Mouse (Mus musculus): ENCODE data around the gene Kctd2.

Gene Kctd2

DNA sequence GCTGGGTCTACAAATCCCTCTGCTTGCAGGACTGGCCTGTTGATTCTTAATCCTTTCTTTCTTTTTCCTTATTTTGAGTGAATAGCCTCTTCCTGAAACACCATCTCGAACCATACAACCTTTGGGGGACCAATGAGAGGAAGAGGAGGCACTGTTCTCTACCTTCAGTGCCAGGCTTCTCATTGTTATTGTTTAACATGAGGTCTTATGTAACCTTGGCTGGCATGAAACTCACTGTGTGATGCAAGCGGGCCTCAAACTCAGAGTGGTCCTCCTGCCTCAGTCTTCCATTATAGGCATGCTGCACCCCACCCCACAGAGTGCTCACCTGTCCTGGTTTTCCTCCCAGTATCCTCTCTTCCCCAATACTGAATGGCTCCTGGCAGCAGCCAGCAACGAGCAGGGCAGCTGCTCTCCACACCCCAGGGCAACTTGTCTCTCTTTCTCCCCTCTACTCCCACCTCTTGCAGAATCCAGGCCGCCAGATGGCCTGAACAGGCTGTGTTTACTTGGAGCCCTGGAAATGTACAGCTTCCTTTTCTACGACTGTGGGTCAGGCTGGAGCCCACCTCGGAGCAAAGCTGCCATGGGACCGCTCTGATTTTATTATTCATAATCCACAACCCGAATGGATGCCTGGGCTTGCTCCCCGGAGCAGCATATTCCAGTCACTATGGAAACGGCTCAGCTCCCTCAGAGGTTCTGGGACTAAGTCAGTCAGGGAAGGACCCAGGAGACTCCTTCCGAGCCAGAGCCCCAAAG is 19.1 kb upstream of the Kctd2 start:
- peak in 1 of 2 experiments; percentile 69 for DNase-seq (ENCODE audit: low spot score in 2 of 2)

- DNase-seq (ENCODE audit: low spot score in 2 of 2): peak; percentile 92
Measured at GRCm38 (mm10) chr11:115403338-115404124, 16.4 kb upstream of the Kctd2 start, which contains the start of gene Mrpl58. Mrpl58 (plus strand) TSS chr11:115403752.

DNA sequence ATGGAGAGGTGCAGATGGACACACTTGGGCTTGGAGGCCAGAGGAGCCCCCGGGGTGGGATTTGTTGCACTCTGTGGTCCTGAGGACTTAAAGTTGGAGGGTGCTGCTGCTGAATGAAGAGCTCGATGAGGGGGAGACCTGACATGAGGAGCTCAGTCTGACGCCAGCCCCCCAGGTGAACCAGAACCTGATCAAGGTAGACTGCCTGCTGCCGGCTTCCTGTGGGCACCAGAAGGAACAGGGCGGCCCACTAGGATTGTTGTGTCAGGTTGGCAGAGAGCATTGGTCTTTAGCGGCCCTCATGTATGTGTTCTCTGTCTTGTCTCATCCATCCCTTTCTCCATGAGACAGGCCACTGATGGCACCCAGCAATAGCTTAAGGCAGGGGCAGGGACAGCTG is 14.2 kb upstream of the Kctd2 start:
- DNase-seq (ENCODE audit: low spot score in 2 of 2): no peak

- no peak for DNase-seq (ENCODE audit: low spot score in 2 of 2)
Measured at GRCm38 (mm10) chr11:115406858-115407401, 13.0 kb upstream of the Kctd2 start.

GRCm38 (mm10) chr11:115408266-115408920 is 11.5 kb upstream of the Kctd2 start:
- DNase-seq (ENCODE audit: low spot score in 2 of 2): no peak

GRCm38 (mm10) chr11:115409556-115409955 is 10.4 kb upstream of the Kctd2 start:
- no peak for DNase-seq (ENCODE audit: low spot score in 2 of 2)

GRCm38 (mm10) chr11:115420336-115421190 is 635 bp downstream of the Kctd2 start:
- DNase-seq (ENCODE audit: low spot score in 2 of 2): peak; percentile 74 to 78

DNA sequence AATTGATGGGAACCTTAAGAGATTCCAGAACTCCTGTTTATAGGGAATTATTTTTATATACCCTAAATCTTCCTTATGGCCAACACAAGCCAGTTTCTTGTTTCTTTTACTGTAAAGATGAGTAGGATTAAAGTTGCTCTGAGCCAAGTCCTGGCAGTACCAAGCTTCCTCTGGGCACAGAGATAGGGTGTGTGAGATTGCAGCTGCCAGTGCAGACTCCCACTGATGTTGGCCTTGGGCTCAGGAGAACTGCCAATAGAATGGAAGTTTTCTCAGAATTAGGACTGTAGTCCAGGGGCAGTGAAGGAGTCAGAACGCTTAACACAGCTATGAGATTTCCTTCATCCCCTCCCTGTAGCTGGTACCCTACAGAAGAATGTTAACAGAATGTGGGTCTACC is 1.4 kb downstream of the Kctd2 start:
- no peak for DNase-seq (ENCODE audit: low spot score in 2 of 2)

GRCm38 (mm10) chr11:115421972-115422371 is 2.0 kb downstream of the Kctd2 start:
- DNase-seq (ENCODE audit: low spot score in 2 of 2): no peak

DNA sequence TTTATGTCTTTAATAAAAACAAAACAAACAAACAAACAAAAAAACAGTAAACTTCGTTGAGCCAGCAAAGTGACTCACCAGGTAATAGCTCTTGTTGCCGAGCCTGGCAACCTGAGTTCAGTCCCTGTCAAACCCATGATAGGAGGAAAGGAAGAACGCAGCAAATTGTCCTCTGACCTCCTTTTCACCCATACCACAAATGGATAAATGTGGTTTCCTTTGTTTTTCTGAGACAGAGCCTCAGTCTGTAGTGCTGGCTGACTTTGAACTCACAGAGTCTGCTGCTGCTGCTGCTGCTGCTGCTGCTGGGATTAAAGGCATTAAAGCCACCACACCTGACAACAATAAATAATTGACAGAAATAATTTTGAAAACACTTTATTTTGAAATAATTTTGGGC is 3.2 kb downstream of the Kctd2 start:
- DNase-seq (ENCODE audit: low spot score in 2 of 2): no peak

- DNase-seq (ENCODE audit: low spot score in 2 of 2): no peak
Measured at GRCm38 (mm10) chr11:115424666-115425065, 4.7 kb downstream of the Kctd2 start.

- no peak for DNase-seq (ENCODE audit: low spot score in 2 of 2)
Measured at GRCm38 (mm10) chr11:115425671-115426070, 5.7 kb downstream of the Kctd2 start.

DNA sequence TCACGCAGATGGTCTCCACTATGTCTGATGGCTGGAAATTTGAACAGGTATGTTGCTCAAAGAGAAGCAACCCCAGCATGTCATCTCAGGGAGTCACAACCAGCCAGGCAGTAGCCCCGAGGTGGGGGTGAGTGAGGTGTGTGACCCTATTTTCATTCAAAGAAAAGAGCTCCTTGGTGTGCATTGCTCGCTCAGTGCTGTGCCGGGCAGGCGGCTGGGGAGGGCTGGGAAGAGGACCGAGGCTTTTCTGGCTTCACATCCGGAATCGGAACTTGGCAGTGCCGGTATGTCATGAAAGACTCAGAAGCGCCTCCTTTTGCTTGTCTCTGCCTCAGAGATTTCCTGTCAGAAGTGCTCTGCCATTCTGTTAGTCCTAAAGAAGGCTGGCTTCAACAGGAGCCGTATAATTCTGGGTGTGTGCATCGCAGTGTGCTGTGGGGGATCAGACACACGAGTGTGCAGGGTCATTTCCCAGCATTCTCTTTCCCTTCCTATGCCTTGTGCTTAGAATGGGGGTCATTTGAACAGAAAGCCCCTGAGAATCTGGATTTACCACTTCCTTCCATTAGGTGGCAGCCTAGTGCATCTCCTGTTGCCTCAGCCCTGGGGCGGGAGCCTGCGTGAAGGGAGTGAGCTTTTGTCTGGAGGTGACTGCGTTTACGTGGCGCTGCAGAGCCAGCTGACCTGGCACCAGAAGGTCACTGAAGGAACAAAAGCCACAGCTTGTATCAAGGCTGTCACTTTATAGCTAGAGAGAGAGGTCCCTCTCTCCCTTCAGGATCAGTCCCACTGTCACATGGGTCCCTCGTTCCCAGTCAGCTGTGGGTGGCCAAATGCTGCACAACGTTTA is 7.8 kb downstream of the Kctd2 start:
- peak; percentile 82 to 84 for DNase-seq (ENCODE audit: low spot score in 2 of 2)

- peak in 1 of 2 experiments; percentile 65 for DNase-seq (ENCODE audit: low spot score in 2 of 2)
Measured at GRCm38 (mm10) chr11:115429307-115429706, 9.4 kb downstream of the Kctd2 start.

- no peak for DNase-seq (ENCODE audit: low spot score in 2 of 2)
Measured at GRCm38 (mm10) chr11:115430561-115430960, 10.6 kb downstream of the Kctd2 start.

DNA sequence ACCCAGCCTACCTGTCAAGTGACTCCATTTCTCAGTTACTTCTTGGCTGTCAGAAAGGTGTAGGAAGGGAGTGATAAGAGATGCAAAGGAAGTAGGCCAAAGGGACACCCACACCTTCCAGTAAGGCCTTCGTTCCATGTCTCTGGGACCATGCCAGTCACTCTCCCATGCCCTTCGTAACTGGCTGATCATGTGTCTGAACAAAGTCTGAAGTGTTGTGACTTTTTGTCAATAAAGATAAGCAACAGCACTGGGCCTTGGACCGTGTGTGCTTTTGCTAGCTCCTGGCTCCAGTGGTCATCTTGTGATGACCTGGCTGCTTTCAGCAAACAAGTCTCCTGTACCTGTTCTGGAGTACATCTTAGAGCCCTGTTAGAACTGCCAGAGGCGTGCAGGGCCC is 12.9 kb downstream of the Kctd2 start:
- DNase-seq (ENCODE audit: low spot score in 2 of 2): no peak

DNA sequence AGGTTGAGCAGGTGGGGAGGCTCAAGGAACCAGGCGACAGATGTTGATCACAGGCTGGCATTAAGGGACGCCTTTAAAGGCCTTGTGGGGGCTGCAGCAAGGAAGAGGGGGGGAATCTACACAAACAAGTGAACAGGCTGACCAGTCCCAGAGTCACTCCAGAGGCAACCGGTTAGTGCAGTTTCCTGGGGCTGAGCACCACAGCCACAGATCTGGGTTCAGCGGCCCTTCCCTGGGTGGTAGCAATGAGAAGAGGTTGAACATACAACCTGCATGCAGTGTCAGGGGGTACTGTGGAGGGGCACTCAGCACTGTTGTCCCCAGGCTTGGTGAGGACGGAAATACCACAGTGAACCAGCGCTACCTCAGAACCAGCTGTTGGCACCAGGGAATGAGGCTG is 13.4 kb downstream of the Kctd2 start:
- DNase-seq (ENCODE audit: low spot score in 2 of 2): no peak

GRCm38 (mm10) chr11:115435596-115436337 is 15.8 kb downstream of the Kctd2 start:
- DNase-seq (ENCODE audit: low spot score in 2 of 2): peak in 1 of 2 experiments; percentile 56

GRCm38 (mm10) chr11:115437571-115438122 is 17.7 kb downstream of the Kctd2 start:
- DNase-seq (ENCODE audit: low spot score in 2 of 2): no peak
